Mouse (Mus musculus): ENCODE measurements at regions not wholly inside any gene's neighbourhood (a gene's known extent, or its start where the extent isn't known, plus 50 kb on each side); places are given as distances from the start of the nearest gene placed in this dataset.

DNA sequence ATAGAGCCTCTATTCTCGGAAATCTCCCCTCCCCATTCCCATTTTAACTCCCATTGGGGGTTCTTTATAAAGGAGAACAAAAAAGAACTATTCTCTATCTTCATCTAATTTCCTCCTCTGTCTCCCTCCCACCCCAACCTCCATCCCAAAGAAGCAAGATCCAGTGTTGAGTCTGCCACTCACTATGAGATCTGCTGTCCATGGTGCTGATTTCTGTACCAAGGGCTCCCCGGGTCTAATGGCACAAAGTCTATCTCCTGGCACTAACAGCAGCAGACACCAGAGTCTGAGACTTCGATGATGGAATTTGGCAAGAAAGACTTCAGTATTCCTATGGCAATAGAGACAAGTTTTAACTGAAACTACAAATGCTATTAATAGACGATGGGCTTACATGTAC is 68.7 kb upstream of the E2f7 start:
- DNase-seq (ENCODE audit: low spot score), result peak; percentile 45
- Histone ChIP-seq H3K4me3 (no peak overlapping the region), H3K9me3 (no peaks in the 10 kb centered on the region), H3K4me1 (replicated peaks) (no peaks in the 10 kb centered on the region), H3K27ac (no peak overlapping the region), H3K27me3 (ENCODE audit: insufficient read depth, poor library complexity, severe bottlenecking) (no peaks in the 10 kb centered on the region), H3K36me3 (no peaks in the 10 kb centered on the region)
- 60% methylated on average over 4 of the region's 4 CpGs for WGBS
